Mouse (Mus musculus) lung, adult 2 months (tissue): Measurements from ENCODE around the gene Cyfip1.

Source experiments
- CTCF ChIP-seq: fragments of 200-500 bp; IDR thresholded peaks from 2 replicates; pipeline ENCODE4 v1.5.1; 2011; ENCODE audit warnings: mild to moderate bottlenecking, low read length, control low read depth; ENCODE audit not compliant: insufficient read depth
- POLR2A ChIP-seq: fragments of 200-500 bp; IDR thresholded peaks from 2 replicates; pipeline ENCODE4 v1.6.1; 2011; ENCODE audit warnings: low read depth, mild to moderate bottlenecking, control low read depth, low read length, borderline replicate concordance; ENCODE audit errors: extremely low read depth

- TF ChIP-seq POLR2A (no peak), CTCF (no peak)
These were observed 85.7 kb downstream of the Cyfip1 start for GRCm38 (mm10) chr7:55927262-55927661.
